Comparison of ENCODE assay signal across 20 mouse cellular contexts in genomic region chr4:76846265-76846664, GRCm38 (mm10).
"Had no signal": no experiment of that assay in that cellular context is flagged by ENCODE, and none has a peak within 500 bp of the region (broad histone marks: within the 10 kb centered on the region; RNA-seq: fewer than 3 reads in every experiment).

No protein-coding gene starts in this region.

- H3K9me3 ChIP-seq: limb, embryonic 10.5 days; limb, embryonic 13.5 days; liver, embryonic 13.5 days; stomach, embryonic 15.5 days had no signal

- H3K36me3 ChIP-seq: limb, embryonic 10.5 days; limb, embryonic 13.5 days; liver, embryonic 13.5 days; stomach, embryonic 15.5 days had no signal

- DNase-seq: kidney, adult 2 months; kidney, postnatal 36 days; layer of hippocampus, postnatal 36 days; liver, embryonic 13.5 days; lung, adult 2 months; lung, postnatal 14 days; lung, postnatal 4 days; retina, postnatal 1 day; right cerebral cortex, postnatal 25 days; spleen, adult 18-20 months; thymus, postnatal 25 days had no signal

- H3K27me3 ChIP-seq: limb, embryonic 13.5 days; liver, embryonic 13.5 days; stomach, embryonic 15.5 days had no signal

- H3K4me2 ChIP-seq: limb, embryonic 13.5 days; liver, embryonic 13.5 days; midbrain, embryonic 11.5 days; stomach, embryonic 15.5 days had no signal

- ATAC-seq: intestine, postnatal 0 days; midbrain, embryonic 16.5 days had no signal

- H3K27ac ChIP-seq: kidney, postnatal 0 days; left cerebral cortex, adult 2 months; limb, embryonic 10.5 days; limb, embryonic 13.5 days; liver, embryonic 13.5 days; stomach, embryonic 15.5 days had no signal

- H3K9ac ChIP-seq: limb, embryonic 13.5 days; liver, embryonic 13.5 days; stomach, embryonic 15.5 days had no signal

- H3K4me3 ChIP-seq: left cerebral cortex, adult 2 months; limb, embryonic 10.5 days; limb, embryonic 13.5 days; liver, embryonic 13.5 days; myocyte; stomach, embryonic 15.5 days had no signal

- H3K4me1 ChIP-seq: limb, embryonic 10.5 days; liver, embryonic 13.5 days; stomach, embryonic 15.5 days had no signal
